ENCODE assay signal across 8 mouse cellular contexts in genomic region chr3:87755964-87756363, GRCm38 (mm10). TPM values are rescaled to one million over a fixed set of nuclear protein-coding genes. Genes with fewer than 3 reads are reported as not detected.
DNase-seq lines count a peak whose midpoint lies in the region; ATAC-seq and TF ChIP-seq lines count a peak whose summit lies in the region.

No protein-coding gene starts in this region.

- TF ChIP-seq CTCF in CH12.LX (conservative IDR thresholded peaks at IDR 0.05 in 1 of 2, IDR thresholded peaks at IDR 0.05 in 1 of 2; ENCODE audit: low read depth in 2 of 2, low read length in 2 of 2): peak; percentile 46 to 95
- peak; percentile 99 for TF ChIP-seq CTCF in forebrain, postnatal 0 days (IDR thresholded peaks at IDR 0.05; ENCODE audit: low read depth)

- peak; percentile 60 for DNase-seq in CH12.LX (ENCODE audit: extremely low read depth)
- peak; percentile 78 for DNase-seq in cerebellum, adult 11-12 months
- DNase-seq in forebrain, postnatal 0 days: peak; percentile 87
- peak; percentile 60 for DNase-seq in heart, postnatal 25 days (ENCODE audit: low spot score)
- peak; percentile 79 for DNase-seq in layer of hippocampus, adult 11-12 months (ENCODE audit: low spot score)

- H3K79me2 ChIP-seq in CH12.LX (replicated peaks; ENCODE audit: control insufficient read depth, extremely low read depth, insufficient read depth, poor library complexity, severe bottlenecking): no peaks in the 10 kb centered on the region

- H3K9ac ChIP-seq in CH12.LX (ENCODE audit: insufficient read depth, low read depth): no peak overlapping the region
- H3K9ac ChIP-seq in forebrain, postnatal 0 days: peak overlapping the region; percentile 35
- no peak overlapping the region for H3K9ac ChIP-seq in liver, embryonic 16.5 days (ENCODE audit: low read depth, low read length)
- H3K9ac ChIP-seq in neural tube, embryonic 13.5 days: peak overlapping the region; percentile 60
- H3K9ac ChIP-seq in stomach, embryonic 16.5 days (ENCODE audit: low read length): peak overlapping the region; percentile 18; the same call in 1 of the 2 replicates

- peak; percentile 91 for TF ChIP-seq RAD21 in CH12.LX (IDR thresholded peaks at IDR 0.05; ENCODE audit: low read depth, low read length)

- H3K27ac ChIP-seq in CH12.LX (ENCODE audit: insufficient read depth, low read depth): no peak overlapping the region
- H3K27ac ChIP-seq in forebrain, postnatal 0 days (ENCODE audit: low read depth, low read length): no peak overlapping the region
- H3K27ac ChIP-seq in liver, embryonic 16.5 days (ENCODE audit: low read length): no peak overlapping the region
- H3K27ac ChIP-seq in neural tube, embryonic 13.5 days (replicated peaks): no peak overlapping the region
- H3K27ac ChIP-seq in stomach, embryonic 16.5 days (ENCODE audit: low read length): no peak overlapping the region

- H3K9me3 ChIP-seq in CH12.LX (replicated peaks; ENCODE audit: low read length): no peaks in the 10 kb centered on the region
- no peaks in the 10 kb centered on the region for H3K9me3 ChIP-seq in forebrain, postnatal 0 days (ENCODE audit: low read length)
- H3K9me3 ChIP-seq in liver, embryonic 16.5 days (replicated peaks; ENCODE audit: control insufficient read depth, low read length): no peaks in the 10 kb centered on the region
- no peaks in the 10 kb centered on the region for H3K9me3 ChIP-seq in neural tube, embryonic 13.5 days
- H3K9me3 ChIP-seq in stomach, embryonic 16.5 days (replicated peaks; ENCODE audit: control insufficient read depth, low read length): no peaks in the 10 kb centered on the region

- dilution Hi-C loops in CH12.LX (cut with MboI; ENCODE audit: extremely low pct_ligation_motif_present, extremely low pct_unique_long_range_greater_than_20kb, low sequenced_read_pairs): no loop called here

- peaks cover 66% of the 10 kb centered on the region for H3K27me3 ChIP-seq in CH12.LX (replicated peaks)
- H3K27me3 ChIP-seq in forebrain, postnatal 0 days (ENCODE audit: insufficient read depth, low read length): no peaks in the 10 kb centered on the region; the same call in 1 of the 2 replicates
- H3K27me3 ChIP-seq in liver, embryonic 16.5 days (ENCODE audit: control insufficient read depth, insufficient read depth, low read depth, low read length): no peaks in the 10 kb centered on the region
- H3K27me3 ChIP-seq in neural tube, embryonic 13.5 days: peaks cover 23% of the 10 kb centered on the region
- H3K27me3 ChIP-seq in stomach, embryonic 16.5 days (ENCODE audit: control insufficient read depth, insufficient read depth, low read length): no peaks in the 10 kb centered on the region; the same call in 1 of the 2 replicates

- in situ Hi-C loops in CH12.LX (cut with MboI; ENCODE audit: low pct_ligation_motif_present, low pct_unique_long_range_greater_than_20kb, low sequenced_read_pairs): no loop called here

- ATAC-seq in forebrain, postnatal 0 days: peak; percentile 98
- ATAC-seq in liver, embryonic 16.5 days (ENCODE audit: low read depth): peak; percentile 65; the same call in 1 of the 2 replicates
- ATAC-seq in neural tube, embryonic 13.5 days (ENCODE audit: low read depth): peak; percentile 90
- peak; percentile 85; the same call in 1 of the 2 replicates for ATAC-seq in stomach, embryonic 16.5 days (ENCODE audit: insufficient read depth, low FRiP score)

- 0 out of 2 replicates have a peak overlapping the region, but pooled peaks have one; percentile 39 for H3K4me2 ChIP-seq in CH12.LX (ENCODE audit: insufficient read depth, low read depth, poor library complexity, severe bottlenecking)
- H3K4me2 ChIP-seq in forebrain, postnatal 0 days (ENCODE audit: low read depth): peak overlapping the region; percentile 58
- no peak overlapping the region for H3K4me2 ChIP-seq in liver, embryonic 16.5 days (ENCODE audit: low read depth, low read length)
- peak overlapping the region; percentile 51 for H3K4me2 ChIP-seq in neural tube, embryonic 13.5 days
- peak overlapping the region; percentile 29; the same call in 1 of the 2 replicates for H3K4me2 ChIP-seq in stomach, embryonic 16.5 days (ENCODE audit: low read depth, low read length)

- no peak overlapping the region for H3K4me3 ChIP-seq in CH12.LX (replicated peaks in 1 of 3; ENCODE audit: low read depth in 2 of 3, low read length in 2 of 3, poor library complexity in 1 of 3)
- H3K4me3 ChIP-seq in forebrain, postnatal 0 days (ENCODE audit: low read depth, low read length): peak overlapping the region; percentile 32
- no peak overlapping the region for H3K4me3 ChIP-seq in liver, embryonic 16.5 days (ENCODE audit: low read depth, low read length)
- peak overlapping the region; percentile 28 for H3K4me3 ChIP-seq in neural tube, embryonic 13.5 days
- H3K4me3 ChIP-seq in stomach, embryonic 16.5 days (replicated peaks; ENCODE audit: low read length): no peak overlapping the region

- intact Hi-C loops in heart, postnatal 25 days (cut with DNase I): loop anchor here (5.0 kb wide), 1 partner anchor 61 kb away; no protein-coding TSS in a partner anchor

- 0 out of 4 replicates have a peak, but pooled peaks cover 2 to 3% of the 10 kb centered on the region in 2 experiments for H3K4me1 ChIP-seq in CH12.LX (ENCODE audit: control insufficient read depth in 1 of 2, insufficient read depth in 2 of 2)
- H3K4me1 ChIP-seq in forebrain, postnatal 0 days (ENCODE audit: insufficient read depth): 0 out of 2 replicates have a peak, but pooled peaks cover 6% of the 10 kb centered on the region
- no peaks in the 10 kb centered on the region for H3K4me1 ChIP-seq in liver, embryonic 16.5 days (ENCODE audit: control insufficient read depth, low read depth, low read length)
- peaks cover 7% of the 10 kb centered on the region for H3K4me1 ChIP-seq in neural tube, embryonic 13.5 days (replicated peaks)
- no peaks in the 10 kb centered on the region for H3K4me1 ChIP-seq in stomach, embryonic 16.5 days (ENCODE audit: control insufficient read depth, insufficient read depth, low read length)

- TF ChIP-seq POLR2A in CH12.LX (IDR thresholded peaks at IDR 0.05; ENCODE audit: low read depth, low read length): no peak

- H3K36me3 ChIP-seq in CH12.LX (replicated peaks in 1 of 2; ENCODE audit: control insufficient read depth in 1 of 2, insufficient read depth in 1 of 2, low read length in 1 of 2): no peaks in the 10 kb centered on the region
- H3K36me3 ChIP-seq in forebrain, postnatal 0 days (ENCODE audit: insufficient read depth): no peaks in the 10 kb centered on the region
- no peaks in the 10 kb centered on the region for H3K36me3 ChIP-seq in liver, embryonic 16.5 days (ENCODE audit: control insufficient read depth, insufficient read depth)
- no peaks in the 10 kb centered on the region for H3K36me3 ChIP-seq in neural tube, embryonic 13.5 days
- H3K36me3 ChIP-seq in stomach, embryonic 16.5 days (ENCODE audit: control insufficient read depth, insufficient read depth, low read length): 0 out of 2 replicates have a peak, but pooled peaks cover 7% of the 10 kb centered on the region

- WGBS in forebrain, postnatal 0 days: 5% methylated on average over 24 of the region's 24 CpGs
- 16% methylated on average over 24 of the region's 24 CpGs for WGBS in liver, embryonic 16.5 days (ENCODE audit: insufficient replicate concordance)
- WGBS in neural tube, embryonic 13.5 days: 4% methylated on average over 24 of the region's 24 CpGs
- WGBS in stomach, embryonic 16.5 days: 9% methylated on average over 24 of the region's 24 CpGs

- TF ChIP-seq EP300 in CH12.LX (IDR thresholded peaks at IDR 0.05; ENCODE audit: low read length): no peak

TF ChIP-seq in CH12.LX, 34 proteins besides CTCF, POLR2A, EP300 and RAD21 (continues in another document):
- TF ChIP-seq MEF2A (IDR thresholded peaks at IDR 0.05; ENCODE audit: borderline replicate concordance, low read depth, low read length) (0 out of 2 replicates have a peak, but pooled peaks have one; percentile 21), ZMIZ1 (IDR thresholded peaks at IDR 0.05; ENCODE audit: low read depth, low read length) (no peak), TBP (conservative IDR thresholded peaks at IDR 0.05; ENCODE audit: low read depth, low read length) (no peak), SIN3A (IDR thresholded peaks at IDR 0.05; ENCODE audit: low read length) (no peak)

RNA-seq across cellular contexts. Expression of gene Lrrc71, which starts 7.5 kb away (rescaled TPM):
- 0.17 and 0.21 TPM in 2 replicates for total RNA-seq in CH12.LX (2012; rRNA removed)
- total RNA-seq in CH12.LX (2014; rRNA removed): not detected in 2 replicates
- 0.14 TPM in 1 of 2 replicates, not detected in the other for polyA plus RNA-seq in CH12.LX (2012; ENCODE audit: insufficient read length, low read depth)
- 2.2 and 3.0 TPM in 2 replicates for total RNA-seq in forebrain, postnatal 0 days (2014; rRNA removed)
- 0.77 and 1.6 TPM in 2 replicates for polyA plus RNA-seq in forebrain, postnatal 0 days (2015; fragmentation: Nextera tagmentation; extraction: Ambion mirVana)
- total RNA-seq in heart, postnatal 25 days (2021): under 1 TPM; 0.16 to 0.17 TPM
- 0.07 and 0.18 TPM in 2 replicates for polyA plus RNA-seq in liver, embryonic 16.5 days (2015; fragmentation: Nextera tagmentation; extraction: Ambion mirVana)
- polyA plus RNA-seq in neural tube, embryonic 13.5 days (2015; fragmentation: Nextera tagmentation; extraction: Ambion mirVana): 0.40 and 0.50 TPM in 2 replicates
- 0.63 and 1.0 TPM in 2 replicates for polyA plus RNA-seq in stomach, embryonic 16.5 days (2015; fragmentation: Nextera tagmentation; extraction: Ambion mirVana)

RNA-seq across cellular contexts. Expression of gene Ntrk1, which starts 39.0 kb away (rescaled TPM):
- total RNA-seq in CH12.LX (2012; rRNA removed) (0.92 and 1.6 TPM in 2 replicates), CH12.LX (2014; rRNA removed) (0.36 and 0.55 TPM in 2 replicates)
- polyA plus RNA-seq in CH12.LX (2012; ENCODE audit: insufficient read length, low read depth): 0.47 and 0.53 TPM in 2 replicates
- 1.5 and 2.2 TPM in 2 replicates for total RNA-seq in forebrain, postnatal 0 days (2014; rRNA removed)
- polyA plus RNA-seq in forebrain, postnatal 0 days (2015; fragmentation: Nextera tagmentation; extraction: Ambion mirVana): 1.7 and 2.9 TPM in 2 replicates
- total RNA-seq in heart, postnatal 25 days (2021): under 1 TPM; 0.17 to 0.18 TPM
- 0.16 and 0.18 TPM in 2 replicates for polyA plus RNA-seq in liver, embryonic 16.5 days (2015; fragmentation: Nextera tagmentation; extraction: Ambion mirVana)
- 219 and 314 TPM in 2 replicates for polyA plus RNA-seq in neural tube, embryonic 13.5 days (2015; fragmentation: Nextera tagmentation; extraction: Ambion mirVana)
- polyA plus RNA-seq in stomach, embryonic 16.5 days (2015; fragmentation: Nextera tagmentation; extraction: Ambion mirVana): 1.4 and 2.0 TPM in 2 replicates

RNA-seq across cellular contexts. Expression of gene Insrr, which starts 40.8 kb away (rescaled TPM):
- 0.08 TPM in 1 of 2 replicates, not detected in the other for total RNA-seq in CH12.LX (2012; rRNA removed)
- not detected in 2 replicates for total RNA-seq in CH12.LX (2014; rRNA removed)
- 0.06 TPM in 1 of 2 replicates, not detected in the other for polyA plus RNA-seq in CH12.LX (2012; ENCODE audit: insufficient read length, low read depth)
- total RNA-seq in forebrain, postnatal 0 days (2014; rRNA removed): 0.54 and 8.7 TPM in 2 replicates
- 0.23 TPM in 2 replicates for polyA plus RNA-seq in forebrain, postnatal 0 days (2015; fragmentation: Nextera tagmentation; extraction: Ambion mirVana)
- total RNA-seq in heart, postnatal 25 days (2021): under 1 TPM in 1 of 2 experiments, not detected in 1; 0.08 TPM
- 0.01 TPM in 1 of 2 replicates, not detected in the other for polyA plus RNA-seq in liver, embryonic 16.5 days (2015; fragmentation: Nextera tagmentation; extraction: Ambion mirVana)
- polyA plus RNA-seq in neural tube, embryonic 13.5 days (2015; fragmentation: Nextera tagmentation; extraction: Ambion mirVana): 3.4 and 5.4 TPM in 2 replicates
- polyA plus RNA-seq in stomach, embryonic 16.5 days (2015; fragmentation: Nextera tagmentation; extraction: Ambion mirVana): 0.41 and 0.50 TPM in 2 replicates

Comparison
In these comparisons a context has a peak if more than half of its experiments do, and no peak if none do; other contexts are left out.
1. H3K4me3 ChIP-seq: peak in forebrain, postnatal 0 days (single experiment) and neural tube, embryonic 13.5 days (single experiment); none in CH12.LX (0 of 3), liver, embryonic 16.5 days (single experiment) and stomach, embryonic 16.5 days (single experiment).
2. H3K9ac ChIP-seq: peak in forebrain, postnatal 0 days (single experiment), neural tube, embryonic 13.5 days (single experiment) and stomach, embryonic 16.5 days (single experiment); none in CH12.LX (single experiment) and liver, embryonic 16.5 days (single experiment).
3. RNA of gene Ntrk1, which starts 39.0 kb away (polyA plus RNA-seq): 219 to 314 TPM in neural tube, embryonic 13.5 days; 1.7 to 2.9 TPM in forebrain, postnatal 0 days, 1.4 to 2.0 TPM in stomach, embryonic 16.5 days, 0.47 to 0.53 TPM in CH12.LX and 0.16 to 0.18 TPM in liver, embryonic 16.5 days; every median in the first group is over 10 times any median in the second.
4. Peak in every context shown above with its lines, with median percentiles within 50 percentile points of each other: DNase-seq and ATAC-seq.